8 mouse cellular contexts compared by ENCODE assay signal in the genomic region with DNA sequence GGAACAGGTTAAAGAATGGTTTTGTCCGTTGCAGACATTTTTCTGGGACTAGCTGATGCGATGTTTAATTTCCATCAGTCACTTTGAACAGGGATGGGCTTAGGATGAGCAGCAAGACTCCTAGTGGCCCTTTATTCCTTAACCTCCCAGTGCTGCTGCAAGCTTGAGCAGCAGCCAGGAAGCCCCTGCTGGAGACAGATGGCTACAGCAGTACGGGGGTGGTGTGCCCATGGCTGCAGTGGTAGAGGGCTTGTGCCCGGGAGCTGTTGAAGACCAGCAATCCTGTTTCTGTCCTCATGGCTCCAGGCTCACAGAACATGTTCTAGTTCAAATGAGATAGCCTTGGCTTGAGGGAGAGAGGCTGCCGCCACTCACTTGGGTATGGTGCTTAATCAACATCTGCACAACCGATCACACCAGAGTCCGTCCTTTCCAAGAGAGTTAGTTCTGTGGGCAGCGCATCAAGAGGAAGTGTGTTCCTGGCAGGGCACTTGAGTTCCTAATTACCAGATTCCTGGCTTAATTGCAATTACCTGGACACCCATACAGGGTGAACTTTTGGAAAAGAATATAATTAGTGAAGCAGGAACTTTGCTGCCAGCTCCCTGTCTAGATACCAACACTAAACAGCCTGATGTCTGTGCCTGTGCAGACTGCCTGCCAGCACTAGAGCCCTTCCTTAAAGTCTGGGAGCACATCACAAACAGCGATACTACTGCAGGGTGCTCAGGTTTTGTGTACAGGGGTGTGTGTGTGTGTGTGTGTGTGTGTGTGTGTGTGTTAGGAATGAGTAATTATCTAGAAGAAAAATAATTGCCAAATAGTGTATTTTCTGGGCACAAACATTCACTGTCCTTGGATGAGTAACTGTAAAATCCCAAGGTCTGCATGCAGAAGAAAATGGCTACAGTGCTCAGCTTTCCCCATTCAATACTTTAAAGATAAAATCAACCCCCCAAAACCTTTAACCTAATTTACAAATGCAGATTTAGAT.
A peak's percentile ranks its signal among the peaks of the same experiment; 100 is the strongest.
DNase-seq lines count a peak whose midpoint lies in the region; ATAC-seq lines count a peak whose summit lies in the region.

No protein-coding gene starts in this region.

- H3K9ac ChIP-seq in forebrain, embryonic 12.5 days = no peak overlapping the region

- 72% methylated on average over 9 of the region's 9 CpGs for WGBS in forebrain, embryonic 12.5 days
- 78% methylated on average over 9 of the region's 9 CpGs for WGBS in forebrain, embryonic 10.5 days

- H3K9me3 ChIP-seq in forebrain, embryonic 12.5 days = no peaks in the 10 kb centered on the region
- no peaks in the 10 kb centered on the region for H3K9me3 ChIP-seq in forebrain, embryonic 10.5 days

- H3K4me1 ChIP-seq in forebrain, embryonic 12.5 days = peaks cover 51% of the 10 kb centered on the region
- peaks cover 61% of the 10 kb centered on the region for H3K4me1 ChIP-seq in forebrain, embryonic 10.5 days

- H3K4me3 ChIP-seq in forebrain, embryonic 12.5 days (replicated peaks) = no peak overlapping the region
- no peak overlapping the region for H3K4me3 ChIP-seq in forebrain, embryonic 10.5 days

- ATAC-seq in forebrain, embryonic 12.5 days (ENCODE audit: low FRiP score) = peak; percentile 44; the same call in 1 of the 2 replicates
- ATAC-seq in hematopoietic stem cell, adult 5-6 weeks (replicated peaks in 1 of 2; ENCODE audit: insufficient read depth in 1 of 2, low FRiP score in 2 of 2, low TSS enrichment in 1 of 2, low read depth in 1 of 2, poor library complexity in 2 of 2, severe bottlenecking in 2 of 2) = peak; percentile 12 to 37; a peak in 1 of 4 replicates

- H3K27ac ChIP-seq in forebrain, embryonic 12.5 days = 0 out of 2 replicates have a peak overlapping the region, but pooled peaks have one; percentile 1
- H3K27ac ChIP-seq in forebrain, embryonic 10.5 days = no peak overlapping the region

- DNase-seq in forebrain, embryonic 10.5 days (ENCODE audit: extremely low spot score, low spot score) = no peak
- DNase-seq in left cerebral cortex, postnatal 4 days = peak; percentile 73
- DNase-seq in left cerebral cortex, postnatal 36 days (ENCODE audit: low spot score in 2 of 2) = no peak
- DNase-seq in MN1 (ENCODE audit: low spot score) = peak; percentile 43
- DNase-seq in right cerebral cortex, postnatal 14 days = no peak
- no peak for DNase-seq in adrenal gland, postnatal 4 days (ENCODE audit: low spot score in 2 of 2)

- no peaks in the 10 kb centered on the region for H3K36me3 ChIP-seq in forebrain, embryonic 12.5 days (replicated peaks)
- H3K36me3 ChIP-seq in forebrain, embryonic 10.5 days (replicated peaks) = no peaks in the 10 kb centered on the region

- no peaks in the 10 kb centered on the region for H3K27me3 ChIP-seq in forebrain, embryonic 12.5 days
- H3K27me3 ChIP-seq in forebrain, embryonic 10.5 days (ENCODE audit: poor library complexity, severe bottlenecking) = no peaks in the 10 kb centered on the region

- H3K4me2 ChIP-seq in forebrain, embryonic 12.5 days = no peak overlapping the region

- intact Hi-C loops in left cerebral cortex, postnatal 4 days (cut with DNase I) = no loop called here
- intact Hi-C loops in left cerebral cortex, postnatal 36 days (cut with DNase I) = no loop called here

Comparison
In these comparisons a context has a peak if more than half of its experiments do, and no peak if none do; other contexts are left out.
1. DNase-seq: peak in left cerebral cortex, postnatal 4 days (single experiment) and MN1 (single experiment); none in forebrain, embryonic 10.5 days (single experiment), left cerebral cortex, postnatal 36 days (0 of 2), right cerebral cortex, postnatal 14 days (single experiment) and adrenal gland, postnatal 4 days (0 of 2).